Mouse (Mus musculus): ENCODE measurements at regions not wholly inside any gene's neighbourhood (a gene's known extent, or its start where the extent isn't known, plus 50 kb on each side); places are given as distances from the start of the nearest gene placed in this dataset.

GRCm38 (mm10) chr14:48942882-48943281 lies 123.0 kb upstream of the Ap5m1 start:
- DNase-seq (ENCODE audit: low spot score in 2 of 2) = no peak

DNA sequence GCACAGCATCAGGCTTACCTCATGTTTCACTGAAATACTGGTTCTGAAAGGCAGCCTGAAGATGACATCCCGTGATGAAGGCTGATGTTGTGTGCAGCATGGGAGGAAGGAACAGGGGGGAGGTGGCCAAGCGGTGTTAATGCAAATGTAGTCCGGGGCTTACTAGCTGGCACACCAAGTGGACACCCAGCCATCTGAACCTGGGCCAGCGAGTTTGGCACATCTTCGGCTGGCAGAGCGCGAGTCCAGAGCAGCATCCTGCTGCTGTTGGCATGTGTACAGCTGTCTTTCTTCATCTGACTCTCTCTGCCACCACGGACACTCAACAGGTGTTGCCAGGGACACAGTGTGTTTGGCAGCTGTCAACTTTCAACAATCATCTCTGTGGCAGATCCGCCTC lies 135.0 kb upstream of the Ap5m1 start:
- DNase-seq (ENCODE audit: low spot score in 2 of 2) = no peak

- no peak for DNase-seq (ENCODE audit: low spot score in 2 of 2)
These were observed 140.0 kb upstream of the Ap5m1 start for GRCm38 (mm10) chr14:48925870-48926269.

- DNase-seq (ENCODE audit: low spot score in 2 of 2) = no peak
These were observed 156.5 kb upstream of the Ap5m1 start for GRCm38 (mm10) chr14:48909420-48909819.

DNA sequence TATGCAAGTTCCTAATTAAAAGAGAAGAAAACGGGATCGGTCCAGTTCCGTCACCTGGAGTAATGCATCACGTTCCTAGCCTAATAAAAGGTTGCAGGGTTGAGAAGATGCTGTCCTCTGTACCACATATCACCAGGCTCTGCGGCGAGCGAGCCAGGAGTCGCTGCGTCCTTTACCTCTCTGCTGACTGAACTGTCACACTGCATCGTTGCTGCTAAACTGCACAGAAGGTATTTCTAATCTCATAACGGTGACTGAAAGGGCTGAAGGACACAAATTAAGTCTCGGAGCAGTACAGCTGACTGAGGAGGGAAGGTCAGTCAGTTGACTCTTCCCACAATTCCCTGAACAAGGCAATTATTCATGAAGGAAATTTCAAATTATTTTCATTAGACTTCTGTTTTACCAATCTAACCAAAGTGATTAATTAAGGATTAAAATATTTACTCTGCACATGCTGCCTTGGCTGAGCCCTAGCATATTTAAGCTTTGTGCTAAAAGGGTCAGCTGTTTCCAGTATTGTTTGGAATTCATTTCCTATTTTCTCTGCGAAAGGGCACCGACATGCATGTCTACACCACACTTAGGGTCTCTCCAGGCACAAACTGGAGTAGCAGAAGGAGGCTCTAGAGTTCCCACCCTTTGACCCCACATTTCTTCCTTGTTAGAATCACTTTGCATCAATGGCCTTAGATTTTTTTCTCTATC lies 157.8 kb upstream of the Ap5m1 start:
- DNase-seq (ENCODE audit: low spot score in 2 of 2) = no peak

DNA sequence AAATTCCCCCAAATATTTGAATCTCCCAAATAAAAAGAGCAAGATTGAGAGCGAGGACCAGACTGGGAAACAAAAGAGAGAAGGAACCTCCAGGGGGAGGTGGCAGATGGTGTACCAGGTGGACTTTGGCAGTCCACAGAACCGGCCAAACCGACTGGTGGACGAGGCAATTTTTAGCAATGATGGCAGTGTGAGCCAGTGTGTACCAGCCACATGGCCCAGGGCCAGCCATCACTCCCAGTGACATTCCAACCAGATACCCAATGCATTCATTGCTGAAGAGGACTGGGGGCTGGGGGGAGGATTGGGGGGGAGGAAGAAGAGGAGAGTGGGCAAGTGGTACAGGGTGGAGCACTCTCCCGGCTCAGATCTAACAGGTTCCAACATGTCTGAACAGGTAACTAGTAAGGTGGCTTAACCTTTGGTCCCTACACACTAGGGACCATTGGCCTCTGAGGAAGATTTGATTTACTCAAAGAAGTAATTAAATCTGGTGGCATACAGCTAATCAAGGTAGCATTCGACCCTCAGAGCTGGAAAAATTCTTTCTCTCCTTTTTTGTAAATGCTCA lies 158.4 kb upstream of the Ap5m1 start:
- no peak for DNase-seq (ENCODE audit: low spot score in 2 of 2)

DNA sequence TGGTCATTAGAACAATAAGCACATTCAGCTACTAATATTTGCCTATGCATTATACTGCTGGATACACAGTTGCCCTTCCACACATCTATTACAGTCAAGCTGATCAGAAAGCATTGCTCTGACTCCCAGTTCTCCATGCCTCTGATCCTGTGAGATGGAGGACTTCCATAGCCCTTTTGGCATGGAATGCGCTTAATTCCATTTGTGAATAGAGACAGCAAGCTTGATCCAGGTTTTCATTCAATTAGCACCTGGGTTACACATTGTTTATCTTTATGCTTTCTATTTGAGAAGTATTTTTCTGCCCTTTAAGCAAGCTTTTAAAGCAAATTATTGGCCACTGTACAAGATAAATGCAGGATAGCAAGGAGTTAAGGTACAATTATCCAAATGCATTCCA lies 158.9 kb upstream of the Ap5m1 start:
- DNase-seq (ENCODE audit: low spot score in 2 of 2) = no peak

- DNase-seq (ENCODE audit: low spot score in 2 of 2) = no peak
These were observed 161.3 kb upstream of the Ap5m1 start for GRCm38 (mm10) chr14:48904576-48904975.

- no peak for DNase-seq (ENCODE audit: low spot score in 2 of 2)
These were observed 162.4 kb upstream of the Ap5m1 start for GRCm38 (mm10) chr14:48903526-48903925.

GRCm38 (mm10) chr14:48900201-48900600 lies 165.7 kb upstream of the Ap5m1 start:
- no peak for DNase-seq (ENCODE audit: low spot score in 2 of 2)

DNA sequence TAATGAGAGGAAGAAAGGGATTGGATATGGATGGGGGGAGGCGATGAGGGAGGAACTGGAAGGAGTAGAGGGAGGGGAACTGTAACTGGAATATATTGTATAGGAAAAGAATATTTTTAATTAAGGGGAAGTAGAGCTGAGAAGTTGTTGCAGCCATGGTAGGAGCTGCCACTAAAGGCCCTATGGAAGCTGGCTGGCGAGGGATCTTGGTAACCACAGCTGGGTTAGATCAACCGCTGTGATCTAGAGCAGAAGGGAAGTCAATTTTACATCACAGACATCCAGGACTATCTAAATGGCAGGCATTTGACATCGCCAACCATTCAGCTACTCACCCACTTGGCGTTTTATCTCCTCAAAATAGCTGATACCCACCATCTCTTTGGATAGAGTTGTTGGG lies 168.8 kb upstream of the Ap5m1 start:
- DNase-seq (ENCODE audit: low spot score in 2 of 2) = no peak

GRCm38 (mm10) chr14:48896235-48896634 lies 169.7 kb upstream of the Ap5m1 start:
- DNase-seq (ENCODE audit: low spot score in 2 of 2) = no peak

DNA sequence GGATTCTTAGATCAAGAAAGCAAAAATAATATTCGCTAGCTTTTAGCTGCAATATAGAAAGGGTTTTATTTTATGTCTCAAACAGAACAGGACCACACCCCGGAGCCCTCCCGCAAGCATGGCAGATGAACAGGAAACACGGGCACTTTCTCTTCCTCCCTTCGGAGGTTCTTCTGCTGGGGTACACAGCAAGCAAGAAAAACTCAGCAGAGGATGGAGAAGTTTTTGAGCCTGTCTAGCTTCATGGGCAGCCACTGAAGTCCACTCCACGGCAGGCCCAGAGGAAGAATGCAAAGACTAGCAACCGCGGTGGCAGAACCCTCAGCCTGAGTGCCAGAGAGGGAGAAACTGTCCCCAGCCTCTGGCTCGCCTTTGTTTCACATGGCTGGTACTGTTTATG lies 174.7 kb upstream of the Ap5m1 start:
- no peak for DNase-seq (ENCODE audit: low spot score in 2 of 2)

GRCm38 (mm10) chr14:48888954-48889353 lies 176.9 kb upstream of the Ap5m1 start:
- no peak for DNase-seq (ENCODE audit: low spot score in 2 of 2)

- DNase-seq (ENCODE audit: low spot score in 2 of 2) = no peak
These were observed 185.9 kb upstream of the Ap5m1 start for GRCm38 (mm10) chr14:48880041-48880440.

GRCm38 (mm10) chr14:48877998-48878657 lies 187.8 kb upstream of the Ap5m1 start:
- no peak for DNase-seq (ENCODE audit: low spot score in 2 of 2)

DNA sequence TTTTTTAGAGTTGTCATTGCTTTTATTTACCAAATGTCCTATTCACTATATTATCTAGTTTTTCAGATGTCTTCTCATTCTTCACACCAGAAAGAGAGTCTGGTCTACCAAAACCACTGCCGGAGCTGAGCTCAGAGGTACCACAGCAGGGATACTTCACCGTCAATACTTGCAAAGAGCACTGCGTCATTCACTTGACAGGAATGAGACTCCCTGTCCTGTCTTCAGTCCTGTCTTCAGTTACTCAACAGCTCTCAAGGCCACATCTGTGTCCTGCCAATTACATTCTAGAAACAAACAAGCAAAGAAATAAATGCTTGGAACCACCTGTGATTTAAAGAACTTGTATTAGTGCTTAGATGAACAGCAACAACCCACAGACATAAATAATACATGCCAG lies 194.6 kb upstream of the Ap5m1 start:
- no peak for DNase-seq (ENCODE audit: low spot score in 2 of 2)

GRCm38 (mm10) chr14:48869956-48870355 lies 195.9 kb upstream of the Ap5m1 start:
- no peak for DNase-seq (ENCODE audit: low spot score in 2 of 2)

- no peak for DNase-seq (ENCODE audit: low spot score in 2 of 2)
These were observed 181.8 kb upstream of the Otx2 start for GRCm38 (mm10) chr14:48855453-48855852.

DNA sequence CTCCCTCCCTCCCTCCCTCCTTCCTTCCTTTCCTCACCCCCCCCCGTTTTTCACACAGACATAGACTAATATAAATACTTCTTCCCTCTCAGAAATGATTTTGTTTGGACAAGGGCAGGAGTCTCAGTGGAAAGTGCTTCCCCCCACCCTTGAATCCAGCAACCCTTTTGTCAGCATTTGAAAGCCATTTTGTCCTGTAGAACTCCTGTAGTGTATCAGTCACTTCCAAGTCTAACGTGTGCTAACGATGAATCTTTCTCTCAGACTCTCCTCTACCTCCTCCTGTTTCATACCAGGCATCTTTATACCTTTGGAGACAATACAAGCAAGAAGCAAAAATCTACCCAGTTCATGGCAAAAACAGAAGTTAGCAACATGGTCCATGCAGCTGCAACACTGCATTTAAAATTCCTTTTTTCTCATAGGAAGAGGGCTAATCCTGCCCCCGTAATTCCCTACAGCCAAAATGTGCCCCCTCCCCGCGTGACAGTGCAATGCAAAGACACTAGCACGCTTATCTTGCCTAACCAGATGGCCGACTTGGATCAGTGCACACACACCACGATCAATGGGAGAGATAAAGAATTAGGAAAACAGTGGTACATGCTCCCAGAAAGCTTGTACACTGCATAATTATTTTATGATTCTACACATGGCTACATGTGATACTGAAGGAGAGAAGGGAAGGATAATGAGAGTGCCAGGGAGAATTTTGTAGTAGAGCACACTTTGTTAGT lies 180.7 kb upstream of the Otx2 start:
- DNase-seq (ENCODE audit: low spot score in 2 of 2) = no peak

- DNase-seq (ENCODE audit: low spot score in 2 of 2) = no peak
These were observed 180.0 kb upstream of the Otx2 start for GRCm38 (mm10) chr14:48853479-48854187.

Measured in left cerebral cortex, adult 18-20 months (tissue).